Mouse (Mus musculus): ENCODE measurements around the gene Tmem232. TPM values are rescaled to one million over a fixed set of nuclear protein-coding genes. Genes with fewer than 3 reads are reported as not detected.

Tmem232 gene
- polyA plus RNA-seq (2015; fragmentation: Nextera tagmentation; extraction: Ambion mirVana) = 0.14 and 0.18 TPM in 2 replicates

DNA sequence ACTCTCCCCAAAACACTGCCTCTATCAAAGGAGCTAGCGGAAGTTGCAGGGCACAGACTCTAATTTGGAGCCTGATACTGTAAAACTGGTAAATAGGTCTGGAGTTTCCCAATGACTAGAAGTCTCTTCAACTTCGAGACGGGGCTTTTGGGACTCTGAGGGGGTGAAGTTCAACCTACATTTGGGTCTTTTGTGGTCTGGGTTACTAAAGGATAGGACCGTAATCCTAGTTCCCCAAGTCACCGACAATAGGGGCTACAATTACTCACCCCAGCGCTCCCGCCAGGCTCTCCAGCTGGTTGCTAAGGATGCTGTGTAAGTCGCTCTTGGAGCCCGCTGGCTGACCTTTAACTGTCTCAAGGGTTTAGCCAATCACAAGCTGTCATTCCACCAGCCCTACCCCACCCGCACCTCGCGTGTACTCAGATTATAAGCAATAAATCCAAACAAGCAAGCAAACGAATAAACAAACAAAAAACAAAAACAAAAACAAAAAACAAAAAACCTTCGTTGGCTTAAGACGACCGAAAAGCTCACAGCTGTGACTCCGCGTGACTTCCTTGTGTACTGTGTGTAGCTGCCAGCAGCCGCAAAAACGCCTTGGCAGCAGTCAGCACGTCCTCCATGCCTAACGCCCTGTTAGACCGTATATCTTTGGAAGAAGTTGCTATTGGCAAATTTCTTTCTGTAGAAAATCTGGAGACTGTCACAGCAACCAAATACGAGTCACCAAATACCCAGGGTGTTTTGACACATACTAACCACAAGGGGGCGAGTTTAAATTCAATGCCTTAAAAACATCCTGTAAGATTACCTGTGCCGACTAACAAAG is at the start of gene Tmem232:
Gene Tmem232, minus strand, starts transcription at position 342 of the 832 bp plus-strand sequence.
- ATAC-seq = peak; percentile 90
- Histone ChIP-seq H3K4me3 (peak within 1 kb of the TSS; percentile 33), H3K27ac (no peak within 1 kb of the TSS), H3K9ac (peak within 1 kb of the TSS; percentile 31), H3K4me2 (peak within 1 kb of the TSS; percentile 68), H3K4me1 (peaks cover 3% of the 10 kb centered on the region; the same call in 1 of the 2 replicates), H3K36me3 (ENCODE audit: poor library complexity, severe bottlenecking) (no peaks in the 10 kb centered on the region), H3K27me3 (no peaks in the 10 kb centered on the region), H3K9me3 (replicated peaks) (no peaks in the 10 kb centered on the region)
- 16% methylated on average over 26 of the region's 26 CpGs for WGBS

DNA sequence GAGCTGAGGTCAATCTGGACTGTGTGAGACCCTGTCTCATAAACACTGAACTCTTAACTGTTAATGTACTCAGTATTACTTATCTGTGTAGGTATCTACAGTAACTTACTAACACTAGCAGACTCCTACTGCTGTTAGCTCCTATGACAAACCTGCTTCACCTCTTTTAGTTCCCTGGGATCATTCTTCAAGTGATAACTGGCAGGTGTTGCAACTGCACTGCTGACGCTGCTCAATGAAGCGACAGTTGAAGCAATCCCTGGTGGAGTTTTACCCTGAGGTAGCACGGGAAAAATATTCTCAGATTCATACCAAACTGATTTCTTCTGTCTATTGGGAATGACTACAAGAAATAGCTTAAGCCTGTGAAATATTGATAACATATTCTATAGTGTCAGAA is 46.3 kb upstream of the Tmem232 start:
- no peak for ATAC-seq
- H3K27me3 ChIP-seq = no peaks in the 10 kb centered on the region
- whole genome bisulfite sequencing = 92% methylated on average over 3 of the region's 3 CpGs

DNA sequence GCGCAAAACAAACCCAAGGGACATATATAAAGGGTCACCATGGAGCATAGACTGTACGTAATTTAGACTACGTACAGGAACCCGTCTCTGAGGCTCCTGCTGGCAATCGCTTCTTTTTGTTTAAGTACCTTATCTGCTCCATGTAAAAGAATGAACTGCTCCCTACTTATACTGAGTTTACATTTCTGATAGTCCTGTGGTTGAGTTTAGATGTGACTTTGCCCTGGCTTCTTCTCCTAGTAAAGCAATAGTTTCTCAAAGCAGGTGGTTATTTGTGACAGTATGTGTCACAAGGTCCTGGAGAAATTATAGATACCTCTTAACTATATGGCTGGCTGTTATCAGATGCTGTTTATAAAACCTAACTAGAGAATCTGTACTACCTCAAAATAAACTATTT is 40.9 kb upstream of the Tmem232 start:
- no peak for ATAC-seq
- no peaks in the 10 kb centered on the region for H3K27me3 ChIP-seq
- H3K4me2 ChIP-seq = no peak overlapping the region
- H3K4me3 ChIP-seq = no peak overlapping the region
- no peaks in the 10 kb centered on the region for H3K9me3 ChIP-seq (replicated peaks)
- H3K9ac ChIP-seq = no peak overlapping the region
- H3K4me1 ChIP-seq = no peaks in the 10 kb centered on the region
- peaks cover 34% of the 10 kb centered on the region for H3K36me3 ChIP-seq (ENCODE audit: poor library complexity, severe bottlenecking)
- WGBS = 95% methylated on average over 5 of the region's 5 CpGs
- no peak overlapping the region for H3K27ac ChIP-seq

More for the DNA sequence above, 46.3 kb upstream of the Tmem232 start:
- peaks cover 29% of the 10 kb centered on the region for H3K36me3 ChIP-seq (ENCODE audit: poor library complexity, severe bottlenecking)
- no peaks in the 10 kb centered on the region for H3K4me1 ChIP-seq
- no peak overlapping the region for H3K9ac ChIP-seq
- no peak overlapping the region for H3K27ac ChIP-seq
- H3K4me2 ChIP-seq = no peak overlapping the region
- H3K4me3 ChIP-seq = no peak overlapping the region
- no peaks in the 10 kb centered on the region for H3K9me3 ChIP-seq (replicated peaks)

DNA sequence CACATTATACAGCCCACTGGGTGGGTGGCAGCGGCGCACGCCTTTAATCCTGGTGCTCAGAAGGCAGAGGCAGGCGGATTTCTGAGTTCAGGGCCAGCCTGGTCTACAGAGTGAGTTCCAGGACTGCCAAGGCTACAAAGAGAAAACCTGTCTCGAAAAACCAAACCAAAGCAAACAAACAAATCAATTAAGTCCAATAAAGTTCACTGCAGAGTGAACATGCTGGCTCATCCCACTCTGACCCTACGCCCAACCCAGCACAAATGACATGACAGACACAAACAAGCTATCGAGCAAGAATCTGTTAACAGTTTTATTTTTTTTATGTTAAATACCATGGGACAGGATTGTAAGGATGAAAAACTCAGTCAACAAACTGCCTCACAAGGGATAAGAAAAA is 39.2 kb upstream of the Tmem232 start:
- H3K4me2 ChIP-seq = no peak overlapping the region
- H3K36me3 ChIP-seq (ENCODE audit: poor library complexity, severe bottlenecking) = peaks cover 32% of the 10 kb centered on the region
- 95% methylated on average over 7 of the region's 7 CpGs for WGBS

DNA sequence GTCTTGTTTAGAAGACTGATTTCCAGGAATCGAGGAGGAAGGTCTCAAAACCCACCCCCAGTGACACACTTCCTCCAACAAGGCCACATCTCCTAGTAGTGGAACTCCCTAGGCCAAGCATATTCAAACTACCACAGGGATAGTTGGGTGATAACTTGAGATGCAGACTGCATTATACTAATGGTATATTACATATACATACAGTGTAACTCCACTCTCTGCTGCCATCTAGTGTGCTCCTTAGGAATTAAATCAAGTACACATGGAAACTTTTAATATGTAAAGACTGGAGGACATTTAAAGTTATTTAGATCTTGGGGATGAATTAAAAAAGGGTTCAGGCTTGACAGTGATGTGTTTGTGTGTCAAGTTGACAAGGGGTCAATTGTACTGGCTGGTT is 34.8 kb upstream of the Tmem232 start:
- 82% methylated on average over 1 of the region's 1 CpGs for WGBS
- H3K27me3 ChIP-seq = no peaks in the 10 kb centered on the region
- no peak overlapping the region for H3K4me3 ChIP-seq
- H3K4me2 ChIP-seq = no peak overlapping the region
- peak; percentile 56; the same call in 1 of the 2 replicates for ATAC-seq
- no peaks in the 10 kb centered on the region for H3K9me3 ChIP-seq (replicated peaks)
- no peaks in the 10 kb centered on the region for H3K4me1 ChIP-seq
- peaks cover 17% of the 10 kb centered on the region for H3K36me3 ChIP-seq (ENCODE audit: poor library complexity, severe bottlenecking)
- H3K27ac ChIP-seq = no peak overlapping the region
- no peak overlapping the region for H3K9ac ChIP-seq

More for the DNA sequence above, 39.2 kb upstream of the Tmem232 start:
- no peak overlapping the region for H3K9ac ChIP-seq
- H3K9me3 ChIP-seq (replicated peaks) = no peaks in the 10 kb centered on the region
- no peaks in the 10 kb centered on the region for H3K4me1 ChIP-seq
- ATAC-seq = no peak
- H3K27me3 ChIP-seq = no peaks in the 10 kb centered on the region
- no peak overlapping the region for H3K4me3 ChIP-seq
- H3K27ac ChIP-seq = no peak overlapping the region

GRCm38 (mm10) chr17:65574850-65575249 is 34.3 kb upstream of the Tmem232 start:
- Histone ChIP-seq H3K4me2 (no peak overlapping the region), H3K4me3 (no peak overlapping the region), H3K4me1 (no peaks in the 10 kb centered on the region), H3K27me3 (no peaks in the 10 kb centered on the region), H3K9ac (no peak overlapping the region), H3K27ac (no peak overlapping the region), H3K9me3 (replicated peaks) (no peaks in the 10 kb centered on the region), H3K36me3 (ENCODE audit: poor library complexity, severe bottlenecking) (peaks cover 13% of the 10 kb centered on the region)
- WGBS = 88% methylated on average over 8 of the region's 8 CpGs
- 0 out of 2 replicates have a peak, but pooled peaks have one; percentile 4 for ATAC-seq

DNA sequence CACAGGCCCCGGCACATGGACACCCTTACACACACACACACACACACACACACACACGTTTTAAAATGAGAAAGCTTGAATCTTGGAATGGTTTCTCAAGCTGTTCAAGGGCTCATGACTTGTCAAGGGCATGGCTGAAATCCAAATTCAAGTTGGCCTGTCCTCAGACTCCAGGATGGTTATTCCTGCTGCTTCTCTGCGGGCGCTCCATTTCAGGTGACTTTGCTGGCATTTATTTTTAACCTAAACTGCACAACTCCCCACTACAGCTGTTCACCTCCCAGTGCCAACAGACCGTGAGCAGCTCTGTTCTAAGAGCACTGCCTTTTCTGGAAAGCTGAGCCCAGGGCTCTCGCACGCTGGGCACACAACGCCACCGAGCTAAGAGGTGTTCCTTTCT is 31.3 kb upstream of the Tmem232 start:
- WGBS = 87% methylated on average over 9 of the region's 9 CpGs
- no peak overlapping the region for H3K4me3 ChIP-seq
- H3K4me2 ChIP-seq = no peak overlapping the region
- no peaks in the 10 kb centered on the region for H3K36me3 ChIP-seq (ENCODE audit: poor library complexity, severe bottlenecking)
- ATAC-seq = no peak
- no peaks in the 10 kb centered on the region for H3K27me3 ChIP-seq
- no peaks in the 10 kb centered on the region for H3K4me1 ChIP-seq
- H3K9me3 ChIP-seq (replicated peaks) = no peaks in the 10 kb centered on the region
- H3K27ac ChIP-seq = no peak overlapping the region
- no peak overlapping the region for H3K9ac ChIP-seq

DNA sequence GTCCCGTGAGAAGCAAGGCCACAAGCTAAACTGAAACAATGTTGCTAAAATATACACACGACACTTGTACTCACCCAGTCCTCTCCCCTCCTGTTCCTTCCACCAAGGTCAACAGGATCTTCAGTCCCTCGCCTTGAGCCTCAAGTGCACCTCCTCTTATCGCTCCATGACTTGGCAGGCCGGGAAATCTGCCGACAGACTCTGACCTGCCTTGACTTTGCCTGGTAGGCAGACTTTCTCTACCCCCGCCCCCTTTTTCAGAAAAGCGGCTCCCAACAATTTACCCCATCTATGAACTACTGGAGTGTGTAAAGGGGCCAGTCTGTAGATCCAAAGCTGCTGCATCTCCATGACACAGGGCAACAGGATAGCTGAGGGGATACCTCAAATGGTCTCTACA is 30.9 kb upstream of the Tmem232 start:
- WGBS = 92% methylated on average over 8 of the region's 8 CpGs
- no peak overlapping the region for H3K9ac ChIP-seq

GRCm38 (mm10) chr17:65564189-65564588 is 23.6 kb upstream of the Tmem232 start:
- Histone ChIP-seq H3K27me3 (no peaks in the 10 kb centered on the region), H3K4me2 (no peak overlapping the region), H3K4me3 (no peak overlapping the region), H3K36me3 (ENCODE audit: poor library complexity, severe bottlenecking) (no peaks in the 10 kb centered on the region), H3K4me1 (no peaks in the 10 kb centered on the region), H3K27ac (no peak overlapping the region), H3K9ac (no peak overlapping the region), H3K9me3 (replicated peaks) (no peaks in the 10 kb centered on the region)
- ATAC-seq = no peak
- WGBS = 71% methylated on average over 5 of the region's 5 CpGs

More for the DNA sequence above, 30.9 kb upstream of the Tmem232 start:
- Histone ChIP-seq H3K9me3 (replicated peaks) (no peaks in the 10 kb centered on the region), H3K27ac (no peak overlapping the region), H3K36me3 (ENCODE audit: poor library complexity, severe bottlenecking) (no peaks in the 10 kb centered on the region), H3K27me3 (no peaks in the 10 kb centered on the region), H3K4me2 (no peak overlapping the region), H3K4me3 (no peak overlapping the region), H3K4me1 (no peaks in the 10 kb centered on the region)
- ATAC-seq = no peak

DNA sequence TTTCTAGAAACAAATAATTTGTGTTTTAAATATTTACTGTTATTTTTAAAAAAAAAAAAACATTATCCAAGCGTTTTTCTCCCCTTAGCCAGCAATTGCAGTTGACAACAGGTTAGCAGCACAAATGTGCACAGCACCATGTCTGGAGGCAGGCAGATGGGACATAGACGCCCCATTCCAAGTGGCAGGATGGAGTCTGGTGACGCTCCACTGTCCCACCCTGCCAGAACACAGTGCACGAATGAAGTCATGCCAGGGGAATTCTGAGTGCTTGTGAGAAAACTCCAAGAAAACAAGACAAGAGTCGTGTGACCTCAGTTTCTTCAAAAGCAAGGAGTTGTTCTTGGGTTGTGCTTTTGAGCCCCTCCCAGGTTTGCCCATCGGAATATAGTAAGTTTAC is 22.8 kb upstream of the Tmem232 start:
- no peak overlapping the region for H3K4me3 ChIP-seq
- H3K4me2 ChIP-seq = no peak overlapping the region
- no peak overlapping the region for H3K27ac ChIP-seq
- 57% methylated on average over 6 of the region's 6 CpGs for WGBS
- H3K4me1 ChIP-seq = no peaks in the 10 kb centered on the region
- ATAC-seq = peak; percentile 71
- H3K27me3 ChIP-seq = no peaks in the 10 kb centered on the region
- no peak overlapping the region for H3K9ac ChIP-seq
- H3K36me3 ChIP-seq (ENCODE audit: poor library complexity, severe bottlenecking) = no peaks in the 10 kb centered on the region
- no peaks in the 10 kb centered on the region for H3K9me3 ChIP-seq (replicated peaks)

- Histone ChIP-seq H3K27ac (no peak overlapping the region), H3K4me1 (no peaks in the 10 kb centered on the region), H3K4me3 (no peak overlapping the region), H3K36me3 (ENCODE audit: poor library complexity, severe bottlenecking) (no peaks in the 10 kb centered on the region), H3K9me3 (replicated peaks) (no peaks in the 10 kb centered on the region), H3K4me2 (no peak overlapping the region), H3K9ac (no peak overlapping the region), H3K27me3 (no peaks in the 10 kb centered on the region)
- WGBS = 6% methylated on average over 5 of the region's 5 CpGs
- peak; percentile 31; the same call in 1 of the 2 replicates for ATAC-seq
These were observed 22.2 kb upstream of the Tmem232 start for GRCm38 (mm10) chr17:65562761-65563160.

DNA sequence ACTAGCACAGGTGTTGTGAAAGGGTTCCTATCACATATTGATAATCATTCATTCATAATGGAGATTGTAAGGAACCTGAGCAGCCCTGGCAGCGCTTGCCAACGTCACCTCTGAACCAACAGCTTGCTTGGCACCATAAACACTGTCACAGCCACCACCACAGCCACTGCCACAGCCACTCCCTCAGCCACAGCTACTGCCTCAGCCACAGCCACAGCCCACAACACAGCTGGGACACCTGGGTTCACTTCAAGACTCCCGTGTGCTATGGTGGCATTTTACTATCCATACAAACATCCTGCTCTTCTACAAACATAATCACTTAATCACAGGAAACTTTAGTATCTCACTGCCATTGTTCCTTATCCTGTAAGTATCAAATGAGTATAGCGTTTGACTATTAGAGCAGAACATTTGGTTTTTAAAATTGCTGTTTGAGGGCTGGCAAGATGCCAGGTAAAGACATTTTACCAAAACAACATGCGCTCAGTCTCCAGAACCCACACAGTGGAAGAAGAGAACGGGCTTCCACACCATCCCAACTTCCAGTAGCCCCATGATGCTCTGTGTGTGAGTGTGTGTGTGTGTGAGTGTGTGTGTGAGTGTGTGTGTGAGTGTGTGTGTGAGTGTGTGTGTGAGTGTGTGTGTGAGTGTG is 20.9 kb upstream of the Tmem232 start:
- H3K27me3 ChIP-seq = no peaks in the 10 kb centered on the region
- no peak overlapping the region for H3K4me3 ChIP-seq
- no peak for ATAC-seq
- no peak overlapping the region for H3K9ac ChIP-seq
- 70% methylated on average over 6 of the region's 6 CpGs for WGBS
- no peaks in the 10 kb centered on the region for H3K36me3 ChIP-seq (ENCODE audit: poor library complexity, severe bottlenecking)
- no peaks in the 10 kb centered on the region for H3K4me1 ChIP-seq
- no peak overlapping the region for H3K27ac ChIP-seq
- H3K9me3 ChIP-seq (replicated peaks) = no peaks in the 10 kb centered on the region
- H3K4me2 ChIP-seq = no peak overlapping the region
